Comparison of ENCODE assay signal across 14 mouse cellular contexts in the genomic region with DNA sequence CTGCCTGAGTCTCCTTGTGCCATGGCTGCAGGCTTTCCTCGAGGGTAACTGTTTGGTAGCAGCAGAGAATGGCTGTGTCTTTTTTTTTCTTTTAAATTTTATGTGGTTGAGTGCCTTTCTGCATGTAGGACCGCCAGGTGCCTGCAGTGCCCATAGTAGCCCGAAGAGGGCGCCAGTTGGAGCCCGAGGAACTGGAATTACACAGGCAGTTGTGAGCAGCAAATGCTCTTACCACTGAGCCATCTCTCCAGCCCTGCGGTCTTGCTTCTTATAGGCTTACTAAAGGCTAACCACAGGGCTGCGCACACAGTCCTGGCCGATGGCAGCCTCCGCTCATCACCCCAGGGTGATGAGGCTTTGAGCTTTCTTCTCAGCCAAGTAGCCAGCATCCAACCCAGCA. TPM values are rescaled to one million over a fixed set of nuclear protein-coding genes. Genes with fewer than 3 reads are reported as not detected.
DNase-seq lines count a peak whose midpoint lies in the region; ATAC-seq and TF ChIP-seq lines count a peak whose summit lies in the region.
"Had no signal": no experiment of that assay in that cellular context is flagged by ENCODE, and none has a peak within 500 bp of the region (broad histone marks: within the 10 kb centered on the region; RNA-seq: fewer than 3 reads in every experiment).

No protein-coding gene starts in this region.

- no peaks in the 10 kb centered on the region for H3K9me3 ChIP-seq in kidney, embryonic 14.5 days (ENCODE audit: control insufficient read depth, low read length)
- H3K9me3 ChIP-seq in liver, postnatal 0 days (ENCODE audit: low read length): no peaks in the 10 kb centered on the region
- no peaks in the 10 kb centered on the region for H3K9me3 ChIP-seq in forebrain, embryonic 13.5 days (replicated peaks)

- no peaks in the 10 kb centered on the region for H3K36me3 ChIP-seq in kidney, embryonic 14.5 days (ENCODE audit: control insufficient read depth, insufficient read depth, low read length)
- H3K36me3 ChIP-seq in liver, postnatal 0 days (replicated peaks; ENCODE audit: insufficient read depth, low read length): no peaks in the 10 kb centered on the region
- H3K36me3 ChIP-seq in forebrain, embryonic 13.5 days (ENCODE audit: poor library complexity, severe bottlenecking): no peaks in the 10 kb centered on the region
- H3K36me3 ChIP-seq: midbrain, embryonic 10.5 days had no signal

- H3K4me3 ChIP-seq in kidney, embryonic 14.5 days (ENCODE audit: low read length): no peak overlapping the region
- H3K4me3 ChIP-seq in liver, postnatal 0 days (ENCODE audit: low read depth, low read length): no peak overlapping the region
- no peak overlapping the region for H3K4me3 ChIP-seq in forebrain, embryonic 13.5 days
- H3K4me3 ChIP-seq: gastrocnemius, adult 2 months; midbrain, embryonic 10.5 days had no signal

- H3K4me2 ChIP-seq in kidney, embryonic 14.5 days (replicated peaks; ENCODE audit: low read depth, low read length): no peak overlapping the region
- no peak overlapping the region for H3K4me2 ChIP-seq in liver, postnatal 0 days (ENCODE audit: low read depth, low read length)
- no peak overlapping the region for H3K4me2 ChIP-seq in forebrain, embryonic 13.5 days

- no peak overlapping the region for H3K27ac ChIP-seq in kidney, embryonic 14.5 days (ENCODE audit: low read depth, low read length)
- no peak overlapping the region for H3K27ac ChIP-seq in liver, postnatal 0 days (ENCODE audit: low read depth)
- H3K27ac ChIP-seq in forebrain, embryonic 13.5 days: no peak overlapping the region
- H3K27ac ChIP-seq: gastrocnemius, adult 2 months; midbrain, embryonic 10.5 days had no signal

- no peaks in the 10 kb centered on the region for H3K27me3 ChIP-seq in kidney, embryonic 14.5 days (ENCODE audit: control insufficient read depth, insufficient read depth, low read length)
- H3K27me3 ChIP-seq in liver, postnatal 0 days (ENCODE audit: insufficient read depth, low read length): no peaks in the 10 kb centered on the region
- no peaks in the 10 kb centered on the region for H3K27me3 ChIP-seq in forebrain, embryonic 13.5 days

- TF ChIP-seq EP300 in liver, postnatal 0 days (IDR thresholded peaks at IDR 0.05; ENCODE audit: low read depth): no peak

- DNase-seq in kidney, adult 18-20 months: no peak
- DNase-seq in B cell, adult 2 months: peak; percentile 54 to 62
- peak; percentile 29 for DNase-seq in NIH3T3 (ENCODE audit: low read depth)
- peak; percentile 52 for DNase-seq in liver, postnatal 0 days
- DNase-seq in c-Kit-positive CD71-positive TER-119-positive erythroid progenitor cells, embryonic 14.5 days (ENCODE audit: low spot score): no peak
- DNase-seq in layer of hippocampus, adult 9-11 months: no peak
- DNase-seq: adrenal gland, postnatal 36 days; gastrocnemius, adult 2 months had no signal

- WGBS in kidney, embryonic 14.5 days: 79% methylated on average over 9 of the region's 9 CpGs
- 69% methylated on average over 9 of the region's 9 CpGs for WGBS in liver, postnatal 0 days (ENCODE audit: insufficient replicate concordance)
- 77% methylated on average over 9 of the region's 9 CpGs for WGBS in forebrain, embryonic 13.5 days

- no peak overlapping the region for H3K9ac ChIP-seq in kidney, embryonic 14.5 days (ENCODE audit: low read depth, low read length)
- H3K9ac ChIP-seq in liver, postnatal 0 days (replicated peaks): no peak overlapping the region
- H3K9ac ChIP-seq in forebrain, embryonic 13.5 days: no peak overlapping the region

- peak; percentile 49 for TF ChIP-seq CTCF in liver, postnatal 0 days (IDR thresholded peaks at IDR 0.05; ENCODE audit: low read depth)

- ATAC-seq in kidney, embryonic 14.5 days (ENCODE audit: low FRiP score, low TSS enrichment): 0 out of 2 replicates have a peak, but pooled peaks have one; percentile 28
- ATAC-seq in liver, postnatal 0 days: no peak
- ATAC-seq in forebrain, embryonic 13.5 days: no peak
- ATAC-seq: hindbrain, embryonic 16.5 days had no signal

- H3K4me1 ChIP-seq in kidney, embryonic 14.5 days (ENCODE audit: control insufficient read depth, insufficient read depth, low read length): no peaks in the 10 kb centered on the region
- no peaks in the 10 kb centered on the region for H3K4me1 ChIP-seq in liver, postnatal 0 days (ENCODE audit: insufficient read depth)
- peaks cover 5% of the 10 kb centered on the region; the same call in 1 of the 2 replicates for H3K4me1 ChIP-seq in forebrain, embryonic 13.5 days
- H3K4me1 ChIP-seq: midbrain, embryonic 10.5 days had no signal

RNA-seq across cellular contexts. Expression of a gene that starts 18.2 kb away (rescaled TPM):
- not detected in 2 replicates for polyA plus RNA-seq in kidney, embryonic 14.5 days (2014; fragmentation: Nextera tagmentation; extraction: Ambion mirVana)
- not detected in 2 replicates for polyA plus RNA-seq in liver, postnatal 0 days (2015; fragmentation: Nextera tagmentation; extraction: Ambion mirVana)
- polyA plus RNA-seq in forebrain, embryonic 13.5 days (2015; fragmentation: Nextera tagmentation; extraction: Ambion mirVana): not detected in 2 replicates
- polyA plus RNA-seq: heart, embryonic 14.5 days; hindbrain, embryonic 16.5 days; midbrain, embryonic 10.5 days; neural tube, embryonic 14.5 days had no signal

RNA-seq across cellular contexts. Expression of a gene that starts 18.3 kb away (rescaled TPM):
- polyA plus RNA-seq in kidney, embryonic 14.5 days (2014; fragmentation: Nextera tagmentation; extraction: Ambion mirVana): 11.5 and 18.5 TPM in 2 replicates
- 1.9 and 2.1 TPM in 2 replicates for polyA plus RNA-seq in liver, postnatal 0 days (2015; fragmentation: Nextera tagmentation; extraction: Ambion mirVana)
- 17.7 and 20.1 TPM in 2 replicates for polyA plus RNA-seq in forebrain, embryonic 13.5 days (2015; fragmentation: Nextera tagmentation; extraction: Ambion mirVana)

RNA-seq across cellular contexts. Expression of a gene that starts 20.9 kb away (rescaled TPM):
- 0.42 and 0.76 TPM in 2 replicates for polyA plus RNA-seq in kidney, embryonic 14.5 days (2014; fragmentation: Nextera tagmentation; extraction: Ambion mirVana)
- polyA plus RNA-seq in liver, postnatal 0 days (2015; fragmentation: Nextera tagmentation; extraction: Ambion mirVana): not detected in 2 replicates
- 1.2 and 1.3 TPM in 2 replicates for polyA plus RNA-seq in forebrain, embryonic 13.5 days (2015; fragmentation: Nextera tagmentation; extraction: Ambion mirVana)

RNA-seq across cellular contexts. Expression of a gene that starts 40.7 kb away (rescaled TPM):
- 12.6 and 15.6 TPM in 2 replicates for polyA plus RNA-seq in kidney, embryonic 14.5 days (2014; fragmentation: Nextera tagmentation; extraction: Ambion mirVana)
- 35.6 and 57.1 TPM in 2 replicates for polyA plus RNA-seq in liver, postnatal 0 days (2015; fragmentation: Nextera tagmentation; extraction: Ambion mirVana)
- polyA plus RNA-seq in forebrain, embryonic 13.5 days (2015; fragmentation: Nextera tagmentation; extraction: Ambion mirVana): 21.0 and 22.0 TPM in 2 replicates

Comparison
In these comparisons a context has a peak if more than half of its experiments do, and no peak if none do; other contexts are left out.
1. DNase-seq: peak in B cell, adult 2 months (2 of 2), NIH3T3 (single experiment) and liver, postnatal 0 days (single experiment); none in kidney, adult 18-20 months (single experiment), c-Kit-positive CD71-positive TER-119-positive erythroid progenitor cells, embryonic 14.5 days (single experiment) and layer of hippocampus, adult 9-11 months (single experiment).